Mouse (Mus musculus) ES-Bruce4 (cell line): ENCODE results near the gene Olfr149. TPM values are rescaled to one million over a fixed set of nuclear protein-coding genes. Genes with fewer than 3 reads are reported as not detected.

Experiments used
- H3K27ac ChIP-seq: 2 replicates; pipeline ENCODE4 v1.5.1; 2012; ENCODE audit warnings: low read length, inconsistent platforms; ENCODE audit not compliant: insufficient read depth
- H3K27me3 ChIP-seq: 2 replicates; pipeline ENCODE4 v1.6.1; 2012; ENCODE audit warnings: mild to moderate bottlenecking, low read length, inconsistent platforms; ENCODE audit not compliant: control insufficient read depth, poor library complexity, insufficient read depth, severe bottlenecking
- H3K36me3 ChIP-seq: 2 replicates; pipeline ENCODE4 v1.6.1; 2012; ENCODE audit warnings: inconsistent platforms, mild to moderate bottlenecking, low read length, moderate library complexity; ENCODE audit not compliant: control insufficient read depth, poor library complexity, insufficient read depth, severe bottlenecking
- H3K4me1 ChIP-seq: one replicate; pipeline ENCODE4 v1.8.1; 2011; ENCODE audit warnings: low read length; ENCODE audit not compliant: control insufficient read depth, insufficient read depth
- H3K4me3 ChIP-seq: 2 replicates; pipeline ENCODE4 v1.5.1; 2011; ENCODE audit warnings: low read depth, mild to moderate bottlenecking, low read length
- H3K9ac ChIP-seq: 2 replicates; pipeline ENCODE4 v1.6.1; 2012; ENCODE audit warnings: low read depth, mild to moderate bottlenecking, inconsistent platforms; ENCODE audit not compliant: poor library complexity, severe bottlenecking
- H3K9me3 ChIP-seq: replicated peaks from 2 replicates; pipeline ENCODE4 v1.6.1; 2012; ENCODE audit warnings: mild to moderate bottlenecking, low read length, inconsistent platforms; ENCODE audit not compliant: control insufficient read depth, poor library complexity, insufficient read depth, severe bottlenecking
- CTCF ChIP-seq: IDR thresholded peaks from one replicate; pipeline ENCODE4 v1.8.1; 2011; ENCODE audit warnings: low read depth, low read length
- EP300 ChIP-seq: IDR thresholded peaks from 2 replicates; pipeline ENCODE4 v1.6.1; 2011; ENCODE audit warnings: low read depth, low read length; ENCODE audit not compliant: insufficient read depth
- POLR2A ChIP-seq: IDR thresholded peaks from one replicate; pipeline ENCODE4 v1.8.1; 2011; ENCODE audit warnings: low read length; ENCODE audit not compliant: insufficient read depth
- polyA plus RNA-seq: library from polyadenylated mRNA; stranded (reverse); fragments of >200 nt; gene quantifications from 2 replicates; pipeline ENCODE4 v1.2.4, GENCODE M21; 2011; ENCODE audit warnings: low read depth; ENCODE audit not compliant: missing spikeins, insufficient read depth, insufficient read length

Gene Olfr149
- polyA plus RNA-seq, 1 experiment, result not detected

DNA sequence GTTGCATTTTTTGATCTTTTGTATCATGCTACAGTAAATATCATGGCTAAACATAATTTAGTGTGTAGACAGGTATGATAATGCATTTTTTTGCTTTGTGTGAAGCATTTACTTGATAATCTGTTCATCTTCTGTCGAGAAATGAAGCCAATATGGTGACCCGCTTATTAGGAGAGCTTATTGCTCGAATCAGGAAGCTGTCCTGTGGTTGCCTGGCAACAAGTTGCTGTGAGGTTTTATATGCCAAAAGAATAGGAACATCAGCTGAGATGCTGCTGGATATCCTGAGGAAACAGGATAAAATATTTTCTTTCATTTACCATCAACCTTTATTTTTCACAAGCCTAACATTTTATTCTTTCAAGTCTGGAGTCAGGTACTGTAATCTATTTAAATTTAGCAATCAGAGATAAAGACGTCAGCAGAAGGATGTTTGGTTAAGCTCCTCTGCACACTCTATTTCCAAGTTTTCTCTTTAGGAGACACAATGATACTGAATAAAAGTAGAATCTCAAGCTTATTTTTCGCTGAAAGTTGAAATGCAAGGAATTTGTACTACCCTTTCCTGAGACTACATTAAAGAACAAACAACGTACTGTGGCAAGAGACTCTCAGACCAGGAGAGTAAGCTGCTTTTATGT, 52.0 kb downstream of the Olfr149 start:
- H3K4me1 ChIP-seq, result no peaks in the 10 kb centered on the region
- no peak overlapping the region for H3K4me3 ChIP-seq
- H3K27me3 ChIP-seq, result no peaks in the 10 kb centered on the region
- no peak overlapping the region for H3K9ac ChIP-seq
- no peaks in the 10 kb centered on the region for H3K9me3 ChIP-seq
- TF ChIP-seq CTCF, result no peak
- no peak for TF ChIP-seq POLR2A
- TF ChIP-seq EP300, result no peak
- H3K36me3 ChIP-seq, result no peaks in the 10 kb centered on the region
- H3K27ac ChIP-seq, result no peak overlapping the region

Other genes starting within 250 kb of the Olfr149 start
- not detected in 2 replicates for gene Olfr955, start 235.2 kb downstream of the Olfr149 start, polyA plus RNA-seq
- gene Olfr44, start 213.1 kb downstream of the Olfr149 start, polyA plus RNA-seq, result not detected in 2 replicates
- not detected in 2 replicates for gene Olfr957, start 191.3 kb downstream of the Olfr149 start, polyA plus RNA-seq
- gene Olfr958, start 153.1 kb downstream of the Olfr149 start, polyA plus RNA-seq, result not detected in 2 replicates
- not detected in 2 replicates for gene Olfr959, start 131.5 kb downstream of the Olfr149 start, polyA plus RNA-seq
- 1.5 and 2.0 TPM in 2 replicates for gene AW551984, start 102.7 kb downstream of the Olfr149 start, polyA plus RNA-seq
- not detected in 2 replicates for gene Olfr148, start 96.5 kb downstream of the Olfr149 start, polyA plus RNA-seq
- gene Olfr960, start 85.7 kb downstream of the Olfr149 start, polyA plus RNA-seq, result not detected in 2 replicates
- gene Olfr961, start 62.0 kb downstream of the Olfr149 start, polyA plus RNA-seq, result not detected in 2 replicates
- gene Olfr963, start 39.9 kb downstream of the Olfr149 start, polyA plus RNA-seq, result not detected in 2 replicates
- gene Olfr965, start 4.2 kb upstream of the Olfr149 start, polyA plus RNA-seq, result not detected in 2 replicates
- not detected in 2 replicates for gene Olfr150, start 23.9 kb upstream of the Olfr149 start, polyA plus RNA-seq
- gene Olfr967, start 39.1 kb upstream of the Olfr149 start, polyA plus RNA-seq, result not detected in 2 replicates
- gene Olfr968, start 76.1 kb upstream of the Olfr149 start, polyA plus RNA-seq, result not detected in 2 replicates
- gene Olfr969, start 83.8 kb upstream of the Olfr149 start, polyA plus RNA-seq, result not detected in 2 replicates
- not detected in 2 replicates for gene Olfr970, start 101.7 kb upstream of the Olfr149 start, polyA plus RNA-seq
- gene Olfr971, start 129.8 kb upstream of the Olfr149 start, polyA plus RNA-seq, result not detected in 2 replicates
- gene Olfr972, start 159.3 kb upstream of the Olfr149 start, polyA plus RNA-seq, result not detected in 2 replicates
- gene Olfr229, start 200.2 kb upstream of the Olfr149 start, polyA plus RNA-seq, result not detected in 2 replicates
- not detected in 2 replicates for gene Olfr974, start 230.4 kb upstream of the Olfr149 start, polyA plus RNA-seq
- gene Olfr975, start 244.9 kb upstream of the Olfr149 start, polyA plus RNA-seq, result 0.36 TPM in 1 of 2 replicates, not detected in the other